Mouse (Mus musculus) naive thymus-derived CD4-positive, alpha-beta T cell, adult 5 months (primary cell): Measurements from ENCODE around the gene Gpx8. TPM values are rescaled to one million over a fixed set of nuclear protein-coding genes. Genes with fewer than 3 reads are reported as not detected.

ENCODE experiments used
- polyA plus RNA-seq: library from polyadenylated mRNA; unstranded; fragments of 100-300 nt; shearing (Covaris generic); gene quantifications from one replicate; pipeline ENCODE4 v1.2.1, GENCODE M21; 2017

The Gpx8 gene
- polyA plus RNA-seq = not detected

GRCm38 (mm10) chr13:113046211-113046883, at the start of gene Gpx8:
Gene Gpx8, minus strand, starts transcription at chr13:113046410.

GRCm38 (mm10) chr13:113034950-113035421, 11.2 kb downstream of the Gpx8 start, which contains the start of gene Cdc20b:
Gene Cdc20b, plus strand, starts transcription at chr13:113035111.

GRCm38 (mm10) chr13:112993531-112994152, 52.6 kb downstream of the Gpx8 start, which contains the start of gene Mcidas:
Gene Mcidas, plus strand, starts transcription at chr13:112993845.

Other genes with a start within 250 kb of the Gpx8 start
- gene Plpp1, start 245.6 kb downstream of the Gpx8 start, polyA plus RNA-seq = not detected
- gene Mtrex, start 119.0 kb downstream of the Gpx8 start, polyA plus RNA-seq = 77.0 TPM
- gene Dhx29, start 119.0 kb downstream of the Gpx8 start, polyA plus RNA-seq = 23.8 TPM
- gene Ccno, start 58.6 kb downstream of the Gpx8 start, polyA plus RNA-seq = 1.5 TPM
- not detected for gene Mcidas, start 52.6 kb downstream of the Gpx8 start, polyA plus RNA-seq
- not detected for gene Cdc20b, start 11.3 kb downstream of the Gpx8 start, polyA plus RNA-seq
- gene Gzma, start 54.6 kb upstream of the Gpx8 start, polyA plus RNA-seq = not detected
- not detected for gene Esm1, start 163.2 kb upstream of the Gpx8 start, polyA plus RNA-seq
- gene Gzmk, start 179.5 kb upstream of the Gpx8 start, polyA plus RNA-seq = not detected
- gene BC067074, start 246.7 kb upstream of the Gpx8 start, polyA plus RNA-seq = not detected